Mouse (Mus musculus) gastrocnemius, adult 8-10 months (tissue): ENCODE measurements around the gene Spint3. TPM values are rescaled to one million over a fixed set of nuclear protein-coding genes. Genes with fewer than 3 reads are reported as not detected.
"Not testable (repeated sequence)": the region's sequence is repeated elsewhere in the genome, so short reads cannot be mapped to it uniquely, and the experiment has no call there.

ENCODE experiments used
- DNase-seq, 2 experiments: peaks; one replicate each; pipeline ENCODE4 v3.0.0; 2022; ENCODE audit warnings: low spot score in 2 of 2
- total RNA-seq, 4 experiments: library from RNA; stranded (reverse); gene quantifications; 2 replicates each; pipeline ENCODE4 v1.2.4; 2022

Spint3 gene
- not detected for total RNA-seq

DNA sequence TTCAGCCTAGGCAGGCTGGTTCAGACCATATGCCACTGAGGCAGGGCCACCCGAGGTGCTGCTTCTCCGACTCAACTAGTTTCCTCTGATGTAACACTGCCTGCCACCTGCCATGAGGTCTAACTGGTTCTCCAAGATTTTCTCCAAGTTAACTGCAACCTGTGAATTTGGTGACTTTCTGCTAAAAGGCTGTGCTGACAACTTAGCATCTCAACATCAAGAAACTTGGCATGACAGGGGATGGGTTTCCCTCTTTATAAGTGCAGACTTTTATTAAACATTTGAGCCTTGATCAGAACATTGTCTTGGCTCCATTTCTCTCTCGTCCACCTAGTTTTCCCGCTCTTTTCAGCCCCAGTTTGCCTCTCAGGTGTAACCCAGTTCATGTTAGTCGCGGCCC, at the start of gene Spint3:
Gene Spint3, minus strand, starts transcription at position 101 of the 400 bp plus-strand sequence.
- not testable (repeated sequence) for DNase-seq

GRCm38 (mm10) chr2:164621775-164622174, 48.5 kb upstream of the Spint3 start:
- no peak for DNase-seq

DNA sequence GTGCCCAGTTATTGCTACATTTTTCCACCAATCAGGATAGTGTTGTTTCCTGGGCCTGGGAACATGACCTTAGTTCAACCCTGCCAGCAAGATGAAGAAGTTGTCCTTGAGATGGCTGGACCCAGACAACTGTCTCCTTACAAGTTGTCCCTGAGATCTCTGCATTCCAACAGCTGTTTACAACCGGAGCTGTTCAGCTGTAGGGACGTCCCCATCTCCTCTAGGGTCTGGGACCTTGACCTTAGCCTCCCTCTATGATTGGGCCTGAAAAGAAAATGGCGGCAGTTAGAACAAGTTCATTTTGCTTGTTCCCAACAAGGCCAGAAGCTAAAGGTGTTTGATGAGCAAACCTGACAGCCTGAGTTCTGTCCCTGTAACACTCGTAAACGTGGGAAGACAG, 45.8 kb upstream of the Spint3 start:
- DNase-seq = no peak

- no peak for DNase-seq
Measured at GRCm38 (mm10) chr2:164615386-164615785, 42.1 kb upstream of the Spint3 start.

- DNase-seq = peak in 1 of 2 experiments; percentile 32
Measured at GRCm38 (mm10) chr2:164613471-164613870, 40.2 kb upstream of the Spint3 start, which contains the start of the genes Wfdc6b and Wfdc8. TSS of gene Wfdc6b (plus strand) at chr2:164613522. TSS of gene Wfdc8 (minus strand) at chr2:164613626.

GRCm38 (mm10) chr2:164608781-164609180, 35.5 kb upstream of the Spint3 start:
- DNase-seq = no peak

GRCm38 (mm10) chr2:164604411-164604810, 31.2 kb upstream of the Spint3 start:
- no peak for DNase-seq

DNA sequence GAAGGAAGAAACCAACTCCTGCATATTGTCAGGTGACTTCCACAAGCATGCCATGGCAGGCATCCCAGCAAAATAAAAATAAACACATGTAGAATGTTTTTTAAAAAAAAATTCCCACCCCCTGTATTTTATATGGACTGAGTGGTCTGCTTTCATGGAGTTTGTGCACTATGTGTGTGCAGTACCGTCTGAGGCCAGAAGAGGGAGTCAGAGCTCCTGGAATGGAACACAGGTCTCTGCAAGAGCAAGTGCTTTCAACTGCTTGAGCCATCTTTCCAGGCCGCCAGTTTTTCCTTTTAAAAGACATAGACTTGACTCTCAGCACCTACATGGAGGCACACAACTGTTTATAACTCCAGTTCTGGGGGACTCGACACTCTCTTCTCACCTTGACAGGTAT, 30.2 kb upstream of the Spint3 start:
- no peak for DNase-seq

DNA sequence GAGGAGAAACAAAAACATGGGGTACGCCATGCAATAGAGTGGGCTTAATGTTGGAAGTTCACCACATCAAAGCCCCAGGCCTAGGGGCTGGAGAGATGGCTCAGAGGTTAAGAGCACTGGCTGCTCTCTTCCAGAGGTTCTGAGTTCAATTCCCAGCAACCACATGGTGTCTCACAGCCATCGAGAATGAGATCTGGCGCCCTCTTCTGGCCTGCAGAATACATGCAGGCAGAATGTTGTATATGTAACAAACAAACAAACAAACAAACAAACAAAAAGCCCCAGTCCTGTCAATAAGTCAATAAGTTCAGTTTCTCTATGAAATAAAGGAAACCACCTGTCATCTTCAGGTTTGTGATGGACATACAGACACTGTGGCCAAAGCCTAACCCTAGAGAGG, 26.9 kb upstream of the Spint3 start:
- no peak for DNase-seq

DNA sequence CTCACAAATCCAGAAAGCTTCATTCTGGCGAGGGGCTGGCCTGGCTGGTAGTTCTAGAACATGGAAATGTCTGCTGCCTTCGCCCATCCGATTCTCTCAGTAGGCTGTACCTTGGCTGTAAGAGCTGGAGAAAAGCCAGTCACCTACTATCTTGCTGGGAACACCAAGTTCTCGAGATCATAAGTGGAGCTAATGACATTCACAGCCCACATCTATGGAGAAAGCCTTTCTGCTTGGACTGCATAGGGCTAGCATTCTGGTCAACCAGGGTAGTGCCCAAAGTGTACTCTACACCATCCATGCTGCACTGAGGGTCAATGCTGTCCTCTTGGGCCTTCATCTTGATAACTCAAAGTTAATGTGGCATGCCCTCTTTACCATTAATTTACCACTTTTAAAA, 20.2 kb upstream of the Spint3 start, which contains the start of gene Eppin:
Gene Eppin, minus strand, starts transcription at position 101 of the 400 bp plus-strand sequence.
- no peak for DNase-seq

- no peak for DNase-seq
Measured at GRCm38 (mm10) chr2:164592014-164592413, 18.8 kb upstream of the Spint3 start.

DNA sequence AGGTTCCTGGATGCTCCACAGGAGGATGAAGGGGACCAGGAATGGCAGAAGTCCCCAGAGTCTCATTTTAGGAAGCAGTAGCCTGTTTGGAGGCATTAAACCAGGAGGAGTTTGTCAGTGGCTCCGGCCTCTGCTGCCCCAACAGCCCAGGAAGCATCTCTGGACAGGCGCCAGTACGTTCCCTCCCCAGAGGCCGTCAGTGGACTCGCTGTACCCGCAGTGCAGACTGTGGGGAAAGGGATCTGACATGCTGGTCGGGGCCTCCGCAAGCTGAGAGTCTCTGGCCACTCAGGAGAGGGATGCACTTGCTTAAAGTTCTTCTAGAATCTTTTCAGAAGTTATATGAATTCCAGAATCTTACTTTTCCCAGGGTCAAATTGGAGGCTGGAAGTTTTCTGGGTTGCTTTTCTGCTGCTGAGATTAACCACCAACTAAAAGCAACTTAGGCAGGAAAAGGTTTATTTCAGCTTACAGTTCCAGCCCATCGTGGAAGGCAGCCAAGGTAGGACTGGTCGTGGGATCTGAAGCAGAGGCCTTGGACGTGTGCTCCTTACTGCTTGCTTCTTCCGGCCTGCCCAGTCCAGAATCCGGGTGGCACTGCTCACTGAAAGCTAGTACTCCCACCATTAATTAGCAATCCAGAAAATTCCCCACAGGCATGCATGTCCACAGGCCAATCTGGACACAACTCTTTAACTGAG, 11.9 kb upstream of the Spint3 start, which contains the start of gene Wfdc6a:
Gene Wfdc6a, minus strand, starts transcription at position 423 of the 701 bp plus-strand sequence.
- not testable (repeated sequence) for DNase-seq

GRCm38 (mm10) chr2:164567460-164567859, 5.8 kb downstream of the Spint3 start:
- DNase-seq = no peak

- no peak for DNase-seq
Measured at GRCm38 (mm10) chr2:164566997-164567396, 6.3 kb downstream of the Spint3 start.

GRCm38 (mm10) chr2:164564346-164564745, 8.9 kb downstream of the Spint3 start:
- DNase-seq = no peak

- no peak for DNase-seq
Measured at GRCm38 (mm10) chr2:164563339-164564038, 9.8 kb downstream of the Spint3 start.

DNA sequence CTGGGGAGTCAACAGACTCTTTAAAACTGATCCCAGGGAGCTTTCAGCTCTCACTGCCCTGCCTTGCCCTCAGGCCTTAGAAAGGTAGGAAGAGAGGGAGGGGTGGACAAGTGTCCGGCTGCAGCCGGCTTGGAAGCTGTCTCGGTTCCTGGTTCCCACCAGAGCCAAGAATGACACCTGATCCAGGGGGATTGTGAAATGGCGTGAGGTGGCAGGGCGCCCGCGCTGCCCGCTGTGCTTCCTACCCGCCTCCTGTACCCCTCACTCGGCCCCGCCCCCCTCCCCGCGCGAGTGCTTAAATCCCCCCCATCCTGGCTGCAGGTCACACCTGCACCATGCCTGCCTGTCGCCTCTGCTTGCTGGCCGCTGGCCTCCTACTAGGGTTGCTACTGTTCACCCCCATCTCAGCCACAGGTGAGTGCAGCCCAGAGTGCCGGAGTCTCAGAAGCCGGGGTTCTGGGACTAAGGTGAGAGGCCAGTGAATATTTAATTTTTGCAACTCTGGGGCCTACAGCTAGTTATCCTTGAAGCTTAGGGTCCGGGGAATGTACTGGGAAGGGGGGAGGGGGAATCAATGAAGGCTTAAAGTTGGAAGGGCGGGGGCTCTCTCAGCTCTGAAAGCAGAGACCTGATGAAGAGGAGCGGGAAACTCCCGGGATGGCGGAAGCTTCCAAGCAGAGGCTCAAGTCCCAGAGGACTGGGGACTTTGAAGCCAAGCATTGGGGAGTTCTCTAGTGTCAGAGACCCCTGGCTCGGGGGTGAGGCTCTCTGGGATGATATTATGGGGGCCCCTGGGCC, 10.7 kb downstream of the Spint3 start, which contains the start of gene Wfdc2:
Gene Wfdc2, plus strand, starts transcription at position 23 of the 798 bp plus-strand sequence.
- peak in 1 of 2 experiments; percentile 28 for DNase-seq

DNA sequence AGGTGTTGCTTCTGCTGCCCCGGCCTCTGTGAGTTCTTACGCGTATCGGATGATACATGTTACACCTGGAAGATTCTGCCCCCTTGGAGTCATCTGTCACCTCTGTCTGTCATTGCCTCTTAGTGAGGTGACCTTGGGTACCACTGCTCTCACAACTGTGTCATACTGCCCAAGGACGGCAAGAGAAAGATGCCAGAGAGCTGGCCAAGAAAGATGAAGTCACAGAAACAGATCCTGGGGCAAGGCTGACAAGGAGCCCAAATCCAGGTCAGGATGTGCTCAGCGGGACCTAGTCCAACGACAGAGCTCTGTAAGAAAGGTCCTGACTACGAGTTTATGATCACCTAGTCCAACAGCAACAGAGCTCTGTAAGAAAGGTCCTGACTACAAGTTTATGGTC, 13.2 kb downstream of the Spint3 start:
- no peak for DNase-seq

- DNase-seq = no peak
Measured at GRCm38 (mm10) chr2:164558991-164559645, 14.1 kb downstream of the Spint3 start.

DNA sequence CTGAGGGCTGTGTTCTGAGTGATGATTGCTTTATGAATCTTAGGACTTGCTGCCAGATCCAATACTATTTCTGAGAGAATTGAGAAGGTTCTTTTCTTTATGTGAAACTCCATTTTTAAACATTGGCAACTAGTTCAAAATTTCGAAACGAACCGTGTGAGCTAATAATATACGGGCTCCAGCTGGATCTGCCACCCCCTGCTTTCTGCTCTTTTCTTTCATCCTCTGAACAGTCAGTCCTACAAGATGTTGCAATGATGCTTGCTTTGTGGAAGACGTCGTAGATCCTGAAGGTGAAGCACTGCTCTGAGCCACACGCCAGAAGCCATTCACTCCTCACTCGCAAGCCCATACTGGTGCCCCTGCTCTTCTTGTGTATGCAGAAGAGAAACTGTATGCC, 14.8 kb downstream of the Spint3 start:
- DNase-seq = no peak

GRCm38 (mm10) chr2:164551502-164551901, 21.8 kb downstream of the Spint3 start:
- no peak for DNase-seq
